Mouse (Mus musculus) 416B (cell line): ENCODE results near the gene Khsrp.

Experiments
- DNase-seq: peaks from one replicate; pipeline ENCODE4 v3.0.0; 2011; ENCODE audit warnings: low read depth

Khsrp gene

DNA sequence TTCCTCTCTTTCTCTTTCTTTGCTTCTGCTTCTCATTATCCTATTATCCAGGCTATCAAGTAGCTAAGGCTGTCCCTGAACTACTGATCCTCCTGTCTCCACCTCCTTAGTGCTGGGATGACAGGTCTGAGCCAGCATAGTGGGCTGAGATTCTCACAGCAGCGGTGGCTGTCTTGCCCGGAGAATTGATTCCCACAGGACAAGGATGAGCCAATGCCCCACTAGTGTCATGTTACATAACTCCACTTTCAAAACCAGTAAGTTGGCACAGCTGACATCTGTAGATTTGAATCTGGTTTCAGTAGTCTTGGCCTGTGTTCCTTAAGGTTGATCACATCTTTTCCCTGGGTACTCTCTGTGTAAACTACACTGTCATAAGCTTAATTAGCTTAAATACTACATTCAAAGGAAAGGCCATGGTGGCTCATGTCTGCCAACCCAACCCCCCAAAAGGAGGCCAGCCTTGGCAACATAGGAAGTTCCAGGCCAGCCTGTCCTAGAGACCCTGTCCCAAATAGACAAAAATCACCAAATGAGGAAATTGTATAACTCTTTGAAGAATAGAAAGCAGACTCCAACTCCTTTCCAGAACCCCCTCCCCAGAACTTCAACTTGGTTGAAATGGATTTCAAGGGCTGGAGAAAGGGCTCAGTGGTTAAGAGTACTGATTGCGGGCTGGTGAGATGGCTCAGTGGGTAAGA lies 45.1 kb downstream of the Khsrp start:
- DNase-seq = no peak

DNA sequence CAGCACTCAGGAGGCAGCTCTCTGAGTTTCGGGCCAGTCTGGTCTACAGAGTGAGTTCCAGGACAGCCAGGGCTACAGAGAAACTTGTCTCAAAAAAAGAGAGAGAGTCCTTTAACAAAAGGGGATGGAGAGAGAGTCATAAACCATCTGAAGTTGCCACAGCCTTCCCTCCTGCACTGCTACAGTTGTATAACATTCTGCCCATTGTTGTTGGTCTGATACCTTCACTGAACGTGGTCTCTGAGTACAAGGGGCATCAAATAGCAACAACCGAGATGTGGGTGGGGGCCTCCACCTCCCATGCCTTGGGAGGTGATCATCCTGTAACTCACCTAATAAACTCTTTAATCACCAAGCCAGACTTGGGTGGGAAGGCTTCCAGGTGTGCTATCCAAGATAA lies 45.7 kb downstream of the Khsrp start:
- DNase-seq = no peak

- no peak for DNase-seq
These were observed 46.4 kb downstream of the Khsrp start for GRCm38 (mm10) chr17:56984886-56985285.

- no peak for DNase-seq
These were observed 49.3 kb downstream of the Khsrp start, which contains the start of gene Acer1 for GRCm38 (mm10) chr17:56982013-56982412. Gene Acer1, minus strand, starts transcription at chr17:56982126.

DNA sequence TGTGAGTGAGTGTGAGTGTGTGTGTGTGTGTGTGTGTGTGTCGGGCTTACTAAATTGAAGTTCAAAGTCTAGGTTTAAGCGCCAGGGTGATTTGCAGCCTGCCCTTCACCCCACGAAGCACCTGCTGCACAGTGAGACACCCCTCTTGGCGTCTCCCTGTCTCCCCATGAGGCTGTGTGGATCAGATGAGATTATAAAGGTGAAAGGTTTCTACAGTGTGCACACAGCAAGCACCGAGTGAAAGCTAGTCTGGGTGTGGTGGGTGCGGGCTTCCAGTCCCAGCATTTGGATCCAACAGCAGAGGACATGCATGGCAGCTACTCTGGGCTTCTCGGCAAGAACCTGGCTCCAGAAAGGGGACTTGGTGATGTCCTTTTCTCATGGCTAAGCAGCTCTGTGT lies 50.3 kb downstream of the Khsrp start:
- no peak for DNase-seq

GRCm38 (mm10) chr17:56979524-56979923 lies 51.8 kb downstream of the Khsrp start:
- no peak for DNase-seq

DNA sequence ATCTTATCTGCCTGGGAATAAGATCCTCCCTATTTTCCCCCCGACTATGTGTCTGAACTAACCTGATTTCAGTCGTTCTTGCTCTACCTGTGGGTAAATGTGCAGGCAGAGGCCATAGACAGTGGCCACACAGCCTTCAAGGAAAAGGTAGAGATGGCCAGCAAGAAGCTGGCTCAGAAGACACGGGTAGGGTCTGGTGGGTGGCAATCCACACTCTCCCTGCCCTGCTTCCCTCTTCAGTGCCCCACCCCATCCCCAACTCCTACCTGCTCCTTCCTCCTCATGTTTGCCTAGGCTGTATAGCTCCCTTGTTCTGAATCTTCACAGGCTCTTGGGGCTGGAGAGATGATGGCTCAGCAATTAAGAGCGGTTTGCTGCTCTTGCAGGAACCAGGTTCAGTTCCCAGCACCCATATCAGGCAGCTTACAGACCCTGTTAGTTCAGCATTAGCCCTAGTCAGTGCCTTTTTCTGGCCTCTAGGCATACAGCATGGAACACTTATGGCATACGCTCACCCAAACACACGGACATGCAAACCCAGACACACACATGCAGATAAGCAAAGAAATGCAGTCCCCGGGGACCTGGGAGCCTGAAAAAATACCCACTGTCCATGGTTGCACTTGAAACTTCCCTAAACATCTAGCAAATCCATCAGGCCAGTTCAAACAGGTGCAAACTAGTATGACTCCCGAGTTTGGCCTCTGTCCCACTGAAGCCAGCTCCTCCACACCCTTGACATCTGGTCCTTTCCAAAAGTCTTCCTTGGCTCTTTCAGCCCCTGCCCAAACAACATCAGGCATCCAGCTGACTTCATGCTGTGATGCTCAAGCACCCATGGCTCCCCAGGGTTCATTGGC lies 54.6 kb downstream of the Khsrp start:
- DNase-seq = no peak

DNA sequence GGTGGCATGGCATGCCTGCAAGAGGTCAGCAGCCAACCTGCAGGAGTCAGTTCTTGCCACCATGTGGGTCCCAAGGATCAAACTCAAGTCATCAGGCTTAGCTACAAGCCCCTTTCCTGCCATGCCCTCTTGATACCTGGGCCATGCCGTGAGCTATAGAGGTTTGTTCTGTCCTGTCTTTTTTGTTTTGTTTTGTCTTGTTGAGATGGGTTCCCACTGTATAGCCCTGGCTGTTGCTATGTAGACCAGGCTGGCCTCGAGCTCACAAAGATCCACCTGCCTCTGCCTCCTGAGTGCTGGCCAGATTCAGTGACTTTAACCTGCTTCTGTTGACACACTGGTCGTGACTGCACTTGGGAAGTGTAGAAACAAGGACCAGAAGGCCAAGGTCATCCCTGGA lies 55.9 kb downstream of the Khsrp start:
- no peak for DNase-seq

DNA sequence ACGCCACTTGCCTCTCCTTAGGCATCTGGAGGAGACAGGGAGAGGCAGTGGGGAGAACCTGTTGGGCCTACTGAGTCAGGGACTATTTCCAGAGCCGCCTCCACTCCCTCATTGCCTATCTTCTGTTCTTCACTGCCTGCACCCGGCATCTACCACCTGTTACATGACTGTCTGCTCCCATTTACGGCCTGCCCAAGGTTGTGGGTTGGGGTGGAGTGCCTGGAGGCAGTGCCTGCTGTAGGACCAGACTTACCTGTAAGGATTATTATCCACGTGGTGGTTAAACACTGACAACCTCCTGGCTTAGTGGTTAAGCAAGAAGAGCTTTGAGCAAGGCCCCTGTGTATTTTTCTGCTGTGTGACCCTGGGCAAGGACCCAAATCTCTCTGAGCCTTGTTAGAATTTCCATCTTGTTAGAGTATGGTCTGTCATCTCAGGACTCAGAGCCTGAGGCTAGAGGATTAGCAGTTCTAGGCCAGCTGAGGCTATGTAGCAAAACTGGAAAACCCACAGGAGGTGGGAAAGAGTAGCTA lies 56.5 kb downstream of the Khsrp start:
- DNase-seq = no peak

- no peak for DNase-seq
These were observed 57.2 kb downstream of the Khsrp start for GRCm38 (mm10) chr17:56973956-56974707.
